In the genomic region with DNA sequence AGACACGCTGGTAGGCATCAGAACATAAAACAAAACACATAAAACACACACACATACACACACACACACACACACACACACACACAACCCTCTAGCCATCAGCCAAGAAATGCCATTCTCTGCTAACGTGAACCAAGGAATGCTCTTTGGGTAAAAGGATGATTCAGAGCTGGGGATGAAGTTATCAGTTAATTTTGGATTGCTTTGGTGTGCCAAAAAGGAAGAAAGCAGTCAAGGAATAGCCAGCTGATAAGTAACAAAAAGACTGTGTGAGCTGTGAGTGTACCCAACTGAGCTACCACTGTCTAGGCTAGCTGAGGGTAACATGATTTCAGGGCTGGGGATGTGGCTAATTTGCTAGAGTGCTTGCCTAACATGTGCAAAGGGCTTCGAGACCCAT, we compare ENCODE assay signal across 25 mouse cellular contexts. TPM values are rescaled to one million over a fixed set of nuclear protein-coding genes. Genes with fewer than 3 reads are reported as not detected.
DNase-seq lines count a peak whose midpoint lies in the region; ATAC-seq lines count a peak whose summit lies in the region.
"Had no signal": no experiment of that assay in that cellular context is flagged by ENCODE, and none has a peak within 500 bp of the region (broad histone marks: within the 10 kb centered on the region; RNA-seq: fewer than 3 reads in every experiment).

No protein-coding gene starts in this region.

- peak overlapping the region; percentile 53 for H3K4me3 ChIP-seq in megakaryocyte, embryonic 14.5 days (replicated peaks)
- H3K4me3 ChIP-seq in embryonic facial prominence, embryonic 10.5 days: 0 out of 2 replicates have a peak overlapping the region, but pooled peaks have one; percentile 3
- no peak overlapping the region for H3K4me3 ChIP-seq in forebrain, embryonic 11.5 days (ENCODE audit: low read depth, low read length)
- H3K4me3 ChIP-seq: embryonic facial prominence, embryonic 13.5 days; embryonic facial prominence, embryonic 15.5 days; erythroblast, embryonic 14.5 days; forebrain, embryonic 13.5 days; forebrain, embryonic 15.5 days had no signal

- no peak for ATAC-seq in megakaryocyte, adult 5-6 weeks (ENCODE audit: poor library complexity, severe bottlenecking)
- no peak for ATAC-seq in forebrain, embryonic 11.5 days (replicated peaks; ENCODE audit: low FRiP score)
- ATAC-seq: forebrain, embryonic 13.5 days; forebrain, embryonic 15.5 days; forebrain, postnatal 0 days had no signal

- H3K27ac ChIP-seq in embryonic facial prominence, embryonic 10.5 days (replicated peaks): no peak overlapping the region
- no peak overlapping the region for H3K27ac ChIP-seq in forebrain, embryonic 11.5 days (ENCODE audit: low read depth, low read length)
- H3K27ac ChIP-seq: embryonic facial prominence, embryonic 13.5 days; embryonic facial prominence, embryonic 15.5 days; forebrain, embryonic 10.5 days; forebrain, embryonic 13.5 days; forebrain, embryonic 15.5 days had no signal

- no peak overlapping the region for H3K4me2 ChIP-seq in forebrain, embryonic 11.5 days (ENCODE audit: low read depth, low read length, severe bottlenecking)
- H3K4me2 ChIP-seq: embryonic facial prominence, embryonic 13.5 days; embryonic facial prominence, embryonic 15.5 days; forebrain, embryonic 13.5 days; forebrain, embryonic 15.5 days had no signal

- H3K4me1 ChIP-seq in megakaryocyte, embryonic 14.5 days: peaks cover 90% of the 10 kb centered on the region
- H3K4me1 ChIP-seq in embryonic facial prominence, embryonic 10.5 days: peaks cover 38% of the 10 kb centered on the region
- peaks cover 6% of the 10 kb centered on the region; the same call in 1 of the 2 replicates for H3K4me1 ChIP-seq in forebrain, embryonic 11.5 days (replicated peaks; ENCODE audit: control insufficient read depth, insufficient read depth, low read length)

- DNase-seq in cerebellum, adult 11-12 months: peak; percentile 8
- DNase-seq in cerebellum, adult 11 months: no peak
- DNase-seq in NIH3T3 (ENCODE audit: low read depth): peak; percentile 55
- no peak for DNase-seq in embryonic facial prominence, embryonic 10.5 days (ENCODE audit: low spot score)
- DNase-seq in forebrain, embryonic 11.5 days (ENCODE audit: low spot score): no peak
- no peak for DNase-seq in left cerebral cortex, postnatal 36 days (ENCODE audit: low spot score in 2 of 2)
- DNase-seq: adrenal gland, adult 2 months; adrenal gland, postnatal 10 days; adrenal gland, postnatal 25 days; cerebellum, adult 2 months; cerebellum, adult 9-10 months; cerebellum, postnatal 10 days; cerebellum, postnatal 25 days; forebrain, postnatal 0 days had no signal

- intact Hi-C loops in left cerebral cortex, postnatal 36 days (cut with DNase I): no loop called here

- no peak overlapping the region for H3K9ac ChIP-seq in forebrain, embryonic 11.5 days (ENCODE audit: low read length)
- H3K9ac ChIP-seq: embryonic facial prominence, embryonic 13.5 days; embryonic facial prominence, embryonic 15.5 days; forebrain, embryonic 13.5 days; forebrain, embryonic 15.5 days; forebrain, postnatal 0 days had no signal

- peaks cover 2% of the 10 kb centered on the region for H3K27me3 ChIP-seq in megakaryocyte, embryonic 14.5 days (replicated peaks)
- H3K27me3 ChIP-seq in embryonic facial prominence, embryonic 10.5 days (replicated peaks; ENCODE audit: low read depth, poor library complexity, severe bottlenecking): peaks cover 59% of the 10 kb centered on the region
- peaks cover 4% of the 10 kb centered on the region; the same call in 1 of the 2 replicates for H3K27me3 ChIP-seq in forebrain, embryonic 11.5 days (ENCODE audit: control insufficient read depth, insufficient read depth, low read length)
- H3K27me3 ChIP-seq: embryonic facial prominence, embryonic 15.5 days; forebrain, embryonic 15.5 days had no signal

- H3K36me3 ChIP-seq in megakaryocyte, embryonic 14.5 days (replicated peaks; ENCODE audit: low read length): peaks cover 10% of the 10 kb centered on the region
- peaks cover 6% of the 10 kb centered on the region for H3K36me3 ChIP-seq in embryonic facial prominence, embryonic 10.5 days (replicated peaks)
- H3K36me3 ChIP-seq in forebrain, embryonic 11.5 days (ENCODE audit: control insufficient read depth, insufficient read depth, low read length): no peaks in the 10 kb centered on the region

- H3K9me3 ChIP-seq in megakaryocyte, embryonic 14.5 days: no peaks in the 10 kb centered on the region
- H3K9me3 ChIP-seq in embryonic facial prominence, embryonic 10.5 days: no peaks in the 10 kb centered on the region
- no peaks in the 10 kb centered on the region for H3K9me3 ChIP-seq in forebrain, embryonic 11.5 days (ENCODE audit: control insufficient read depth, low read length)
- H3K9me3 ChIP-seq: embryonic facial prominence, embryonic 13.5 days; embryonic facial prominence, embryonic 15.5 days; forebrain, embryonic 10.5 days; forebrain, embryonic 13.5 days; forebrain, embryonic 15.5 days had no signal

- WGBS in embryonic facial prominence, embryonic 10.5 days: 76% methylated on average over 3 of the region's 3 CpGs
- WGBS in forebrain, embryonic 11.5 days: 80% methylated on average over 3 of the region's 3 CpGs

RNA-seq across cellular contexts. Expression of a gene that starts 6.2 kb away (rescaled TPM):
- polyA plus RNA-seq in megakaryocyte, embryonic 14.5 days (2012; ENCODE audit: insufficient read depth, low replicate concordance): 7.5 and 44.1 TPM in 2 replicates
- not detected in 2 replicates for total RNA-seq in megakaryocyte, adult 5-6 weeks (2015)
- total RNA-seq in megakaryocyte, adult 5-6 weeks (2017): not detected in 2 replicates
- 0.16 and 0.36 TPM in 2 replicates for polyA plus RNA-seq in embryonic facial prominence, embryonic 10.5 days (2016; fragmentation: Nextera tagmentation; extraction: Ambion mirVana)
- 0.11 and 0.24 TPM in 2 replicates for polyA plus RNA-seq in forebrain, embryonic 11.5 days (2014; fragmentation: Nextera tagmentation; extraction: Ambion mirVana)
- total RNA-seq in left cerebral cortex, postnatal 36 days (2021): 1 to 10 TPM in 1 of 2 experiments, under 1 TPM in 1; 0.79 to 1.3 TPM
- total RNA-seq: adrenal gland, adult 2 months; adrenal gland, postnatal 25 days; ES-E14 had no signal

RNA-seq across cellular contexts. Expression of a gene that starts 8.4 kb away (rescaled TPM):
- polyA plus RNA-seq in megakaryocyte, embryonic 14.5 days (2012; ENCODE audit: insufficient read depth, low replicate concordance): 1.3 and 13.9 TPM in 2 replicates
- not detected in 2 replicates for total RNA-seq in megakaryocyte, adult 5-6 weeks (2015)
- not detected in 2 replicates for total RNA-seq in megakaryocyte, adult 5-6 weeks (2017)
- polyA plus RNA-seq in embryonic facial prominence, embryonic 10.5 days (2016; fragmentation: Nextera tagmentation; extraction: Ambion mirVana): 0.12 TPM in 1 of 2 replicates, not detected in the other
- polyA plus RNA-seq in forebrain, embryonic 11.5 days (2014; fragmentation: Nextera tagmentation; extraction: Ambion mirVana): 0.39 TPM in 1 of 2 replicates, not detected in the other
- under 1 TPM; 0.52 to 0.75 TPM for total RNA-seq in left cerebral cortex, postnatal 36 days (2021)
- total RNA-seq: ES-E14 had no signal
- polyA plus RNA-seq: embryonic facial prominence, embryonic 11.5 days; erythroblast, embryonic 14.5 days had no signal

RNA-seq across cellular contexts. Expression of a gene that starts 11.7 kb away (rescaled TPM):
- polyA plus RNA-seq in megakaryocyte, embryonic 14.5 days (2012; ENCODE audit: insufficient read depth, low replicate concordance): not detected in 2 replicates
- total RNA-seq in megakaryocyte, adult 5-6 weeks (2015): 0.18 TPM in 1 of 2 replicates, not detected in the other
- total RNA-seq in megakaryocyte, adult 5-6 weeks (2017): not detected in 2 replicates
- 0.04 and 0.19 TPM in 2 replicates for polyA plus RNA-seq in embryonic facial prominence, embryonic 10.5 days (2016; fragmentation: Nextera tagmentation; extraction: Ambion mirVana)
- polyA plus RNA-seq in forebrain, embryonic 11.5 days (2014; fragmentation: Nextera tagmentation; extraction: Ambion mirVana): not detected in 2 replicates
- total RNA-seq in left cerebral cortex, postnatal 36 days (2021): 1 to 10 TPM; 4.3 to 6.8 TPM
- total RNA-seq: MEL had no signal
- polyA plus RNA-seq: forebrain, embryonic 13.5 days had no signal

RNA-seq across cellular contexts. Expression of a gene that starts 19.0 kb away (rescaled TPM):
- polyA plus RNA-seq in megakaryocyte, embryonic 14.5 days (2012; ENCODE audit: insufficient read depth, low replicate concordance): 42.3 and 83.5 TPM in 2 replicates
- total RNA-seq in megakaryocyte, adult 5-6 weeks (2015): 6.7 and 12.5 TPM in 2 replicates
- 7.9 and 8.5 TPM in 2 replicates for total RNA-seq in megakaryocyte, adult 5-6 weeks (2017)
- 6.1 and 7.3 TPM in 2 replicates for polyA plus RNA-seq in embryonic facial prominence, embryonic 10.5 days (2016; fragmentation: Nextera tagmentation; extraction: Ambion mirVana)
- 8.2 and 10.0 TPM in 2 replicates for polyA plus RNA-seq in forebrain, embryonic 11.5 days (2014; fragmentation: Nextera tagmentation; extraction: Ambion mirVana)
- total RNA-seq in left cerebral cortex, postnatal 36 days (2021): 100 to 1,000 TPM; 106 to 122 TPM

RNA-seq across cellular contexts. Expression of a gene that starts 25.7 kb away (rescaled TPM):
- polyA plus RNA-seq in megakaryocyte, embryonic 14.5 days (2012; ENCODE audit: insufficient read depth, low replicate concordance): 61.5 and 159 TPM in 2 replicates
- 53.9 and 66.6 TPM in 2 replicates for total RNA-seq in megakaryocyte, adult 5-6 weeks (2015)
- 11.2 and 21.8 TPM in 2 replicates for total RNA-seq in megakaryocyte, adult 5-6 weeks (2017)
- polyA plus RNA-seq in embryonic facial prominence, embryonic 10.5 days (2016; fragmentation: Nextera tagmentation; extraction: Ambion mirVana): 60.9 and 70.0 TPM in 2 replicates
- 95.9 and 98.4 TPM in 2 replicates for polyA plus RNA-seq in forebrain, embryonic 11.5 days (2014; fragmentation: Nextera tagmentation; extraction: Ambion mirVana)
- total RNA-seq in left cerebral cortex, postnatal 36 days (2021): 1,000 to 10,000 TPM; 1,090 to 1,186 TPM

Comparison
In these comparisons a context has a peak if more than half of its experiments do, and no peak if none do; other contexts are left out.
1. DNase-seq: peak in cerebellum, adult 11-12 months (single experiment) and NIH3T3 (single experiment); none in cerebellum, adult 11 months (single experiment), embryonic facial prominence, embryonic 10.5 days (single experiment), forebrain, embryonic 11.5 days (single experiment) and left cerebral cortex, postnatal 36 days (0 of 2).